Mouse (Mus musculus): Measurements from ENCODE around the gene Pdzrn4. TPM values are rescaled to one million over a fixed set of nuclear protein-coding genes. Genes with fewer than 3 reads are reported as not detected.

Gene Pdzrn4
- polyA plus RNA-seq, 1 experiment from 2014 or later, result 0.03 TPM

DNA sequence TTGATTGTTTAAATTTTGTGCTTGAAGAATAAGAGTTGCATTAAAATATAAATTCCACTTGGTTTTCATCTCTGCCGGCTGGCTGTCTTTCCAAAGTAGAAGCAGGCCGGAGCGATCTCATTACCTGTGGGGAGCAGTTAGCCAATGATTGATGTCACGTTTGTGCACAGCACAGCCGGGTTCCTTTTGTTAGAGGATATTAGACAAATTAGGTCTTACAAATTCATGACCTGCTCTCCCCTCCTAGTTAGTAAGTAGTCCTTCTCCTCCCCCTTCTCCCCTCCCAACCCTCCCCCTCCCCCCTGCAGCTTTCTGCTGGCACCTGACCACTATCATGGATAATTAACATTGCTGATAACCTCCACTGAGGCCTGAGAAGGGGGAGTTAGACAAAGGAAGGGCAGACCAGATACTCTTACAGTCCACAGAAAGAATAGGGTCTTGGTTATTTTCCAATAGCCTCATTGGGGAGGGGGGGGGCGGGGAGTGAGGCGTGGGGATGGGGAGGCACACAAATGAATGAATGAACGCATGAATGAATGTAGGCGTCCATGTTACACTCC is 103.7 kb downstream of the Pdzrn4 start:
- Histone ChIP-seq H3K9me3 (replicated peaks) (0 out of 2 replicates have a peak, but pooled peaks cover 2% of the 10 kb centered on the region), H3K27ac (no peak overlapping the region), H3K27me3 (no peaks in the 10 kb centered on the region), H3K4me3 (replicated peaks) (no peak overlapping the region), H3K4me1 (replicated peaks) (no peaks in the 10 kb centered on the region), H3K9ac (no peak overlapping the region), H3K4me2 (no peak overlapping the region), H3K36me3 (no peaks in the 10 kb centered on the region)
- WGBS (ENCODE audit: insufficient replicate concordance), result 72% methylated on average over 9 of the region's 9 CpGs
- no peak for ATAC-seq (ENCODE audit: low read depth)
- DNase-seq, result no peak

DNA sequence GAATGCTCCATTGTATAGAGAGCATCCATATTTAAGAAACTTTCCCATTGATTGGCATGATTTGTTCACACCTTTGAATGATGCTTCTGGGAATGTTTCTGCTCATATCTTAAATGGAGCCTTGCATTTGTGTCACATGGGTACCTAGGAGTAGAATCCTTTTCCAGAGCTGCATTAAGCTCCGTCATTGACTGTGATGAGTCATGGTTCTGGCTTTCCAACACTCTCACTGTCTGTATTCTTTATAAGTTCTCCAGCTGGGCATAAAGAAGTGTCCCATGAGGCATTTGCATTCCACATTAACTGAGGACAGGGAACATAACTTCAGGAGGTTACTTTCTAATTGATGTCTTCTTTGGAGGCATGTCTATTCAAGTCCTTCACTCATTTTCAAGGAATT is 106.1 kb downstream of the Pdzrn4 start:
- Histone ChIP-seq H3K36me3 (no peaks in the 10 kb centered on the region), H3K9me3 (replicated peaks) (0 out of 2 replicates have a peak, but pooled peaks cover 2% of the 10 kb centered on the region), H3K27ac (no peak overlapping the region), H3K4me1 (replicated peaks) (no peaks in the 10 kb centered on the region), H3K4me3 (replicated peaks) (no peak overlapping the region), H3K9ac (no peak overlapping the region), H3K27me3 (no peaks in the 10 kb centered on the region), H3K4me2 (no peak overlapping the region)
- no peak for DNase-seq
- WGBS (ENCODE audit: insufficient replicate concordance), result 65% methylated on average over 1 of the region's 1 CpGs
- ATAC-seq (ENCODE audit: low read depth), result no peak

DNA sequence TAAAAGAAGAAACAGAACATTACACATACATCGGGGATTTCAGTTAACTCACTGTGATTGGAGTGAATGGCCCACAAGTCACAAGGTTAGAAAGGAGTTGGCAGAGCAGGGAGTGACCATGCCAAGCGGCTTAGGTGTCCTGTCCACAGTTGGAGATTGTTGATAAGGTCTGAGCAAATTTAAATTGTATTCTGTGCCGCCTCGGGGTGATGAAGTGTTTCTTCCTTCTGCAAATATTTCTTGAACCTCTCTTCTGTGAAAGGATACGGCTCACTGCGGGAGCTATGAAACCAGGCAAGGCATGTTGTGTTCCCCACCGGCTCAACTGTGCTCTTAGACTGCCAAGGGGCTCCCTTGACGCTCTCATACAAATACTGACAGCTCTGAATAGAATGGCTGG is 112.7 kb downstream of the Pdzrn4 start:
- Histone ChIP-seq H3K36me3 (no peaks in the 10 kb centered on the region), H3K4me3 (replicated peaks) (no peak overlapping the region), H3K27me3 (no peaks in the 10 kb centered on the region), H3K27ac (no peak overlapping the region), H3K9me3 (replicated peaks) (0 out of 2 replicates have a peak, but pooled peaks cover 9% of the 10 kb centered on the region), H3K4me1 (replicated peaks) (no peaks in the 10 kb centered on the region), H3K4me2 (no peak overlapping the region), H3K9ac (no peak overlapping the region)
- ATAC-seq (ENCODE audit: low read depth) (no peak), DNase-seq (no peak)
- 69% methylated on average over 8 of the region's 8 CpGs for WGBS (ENCODE audit: insufficient replicate concordance)

DNA sequence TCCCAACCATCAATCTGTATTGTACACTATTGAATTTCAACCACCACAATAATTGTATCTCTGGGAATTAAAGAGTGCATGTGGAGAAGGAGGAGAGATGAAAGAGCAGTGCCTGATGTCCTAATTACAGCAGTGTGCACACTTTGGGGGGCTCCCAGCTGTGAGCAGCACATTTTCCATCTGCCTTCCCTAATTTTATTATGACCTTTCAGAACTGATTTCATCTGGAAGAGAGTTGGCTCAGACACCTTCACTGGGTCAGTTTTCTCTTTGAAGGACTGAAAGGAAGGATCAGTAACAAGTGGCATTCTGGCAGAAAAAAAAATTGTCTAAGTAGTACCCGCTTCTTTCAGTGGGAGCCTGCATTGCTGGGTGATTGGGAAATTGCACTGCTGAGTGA is 119.0 kb downstream of the Pdzrn4 start:
- DNase-seq, result no peak
- Histone ChIP-seq H3K27ac (no peak overlapping the region), H3K4me1 (replicated peaks) (no peaks in the 10 kb centered on the region), H3K4me3 (replicated peaks) (no peak overlapping the region), H3K9me3 (replicated peaks) (no peaks in the 10 kb centered on the region), H3K9ac (no peak overlapping the region), H3K4me2 (no peak overlapping the region), H3K36me3 (no peaks in the 10 kb centered on the region), H3K27me3 (no peaks in the 10 kb centered on the region)
- no peak for ATAC-seq (ENCODE audit: low read depth)
- WGBS (ENCODE audit: insufficient replicate concordance), result 44% methylated on average over 1 of the region's 1 CpGs

DNA sequence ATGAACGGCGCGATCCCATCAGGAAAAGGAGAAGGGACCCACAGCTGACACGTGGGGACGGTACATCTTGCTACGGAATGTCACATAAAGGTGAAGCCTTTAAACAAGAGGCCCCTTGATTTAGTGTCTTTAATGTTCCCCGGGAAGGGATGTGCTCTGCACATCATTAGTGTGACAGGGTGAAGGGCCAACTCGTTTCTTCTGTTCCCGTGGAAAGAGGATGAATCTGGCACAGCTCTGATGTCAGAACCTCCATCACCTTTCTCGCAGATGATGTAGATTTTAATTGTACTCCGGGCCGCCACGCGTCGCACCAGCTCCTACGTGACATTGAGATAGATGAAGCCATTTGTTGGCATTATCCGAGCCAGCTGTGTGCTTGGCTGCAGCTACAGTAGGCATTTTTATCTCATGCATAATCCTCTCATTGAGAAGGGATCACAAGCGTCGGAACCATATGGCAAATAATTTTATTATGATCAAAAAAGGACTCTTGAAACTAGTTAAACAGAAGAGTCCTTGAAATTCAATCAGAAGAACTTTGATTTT is 124.1 kb downstream of the Pdzrn4 start:
- Histone ChIP-seq H3K27ac (no peak overlapping the region), H3K27me3 (no peaks in the 10 kb centered on the region), H3K4me1 (replicated peaks) (no peaks in the 10 kb centered on the region), H3K36me3 (no peaks in the 10 kb centered on the region), H3K4me3 (replicated peaks) (no peak overlapping the region), H3K4me2 (no peak overlapping the region), H3K9ac (no peak overlapping the region), H3K9me3 (replicated peaks) (no peaks in the 10 kb centered on the region)
- WGBS (ENCODE audit: insufficient replicate concordance), result 68% methylated on average over 19 of the region's 19 CpGs
- no peak for ATAC-seq (ENCODE audit: low read depth)
- DNase-seq, result no peak

DNA sequence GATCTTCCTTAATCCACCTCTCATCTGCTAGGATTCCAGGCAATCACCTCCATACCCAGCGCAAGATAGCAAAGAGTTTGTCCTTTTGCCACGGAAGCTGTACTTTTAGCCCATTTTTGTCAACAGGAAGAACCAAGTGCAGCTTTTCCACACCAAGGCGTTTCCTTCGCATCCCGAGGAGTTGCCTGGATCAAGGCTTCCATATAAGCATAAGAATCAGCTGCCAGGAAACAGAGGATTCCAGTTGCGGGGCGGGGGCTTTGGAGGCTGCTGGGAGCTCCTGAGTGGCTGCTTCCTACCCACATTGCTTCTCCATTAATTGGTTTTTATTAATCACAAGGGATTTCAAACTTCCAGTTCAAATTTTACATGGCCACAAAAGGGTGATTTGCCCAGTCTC is 125.0 kb downstream of the Pdzrn4 start:
- H3K9me3 ChIP-seq (replicated peaks), result no peaks in the 10 kb centered on the region
- 19% methylated on average over 7 of the region's 7 CpGs for WGBS (ENCODE audit: insufficient replicate concordance)
- H3K27me3 ChIP-seq, result no peaks in the 10 kb centered on the region
- no peaks in the 10 kb centered on the region for H3K4me1 ChIP-seq (replicated peaks)
- ATAC-seq (ENCODE audit: low read depth), result no peak
- H3K9ac ChIP-seq, result no peak overlapping the region
- H3K27ac ChIP-seq, result no peak overlapping the region
- no peak overlapping the region for H3K4me3 ChIP-seq (replicated peaks)
- DNase-seq, result no peak
- no peak overlapping the region for H3K4me2 ChIP-seq
- H3K36me3 ChIP-seq, result no peaks in the 10 kb centered on the region

DNA sequence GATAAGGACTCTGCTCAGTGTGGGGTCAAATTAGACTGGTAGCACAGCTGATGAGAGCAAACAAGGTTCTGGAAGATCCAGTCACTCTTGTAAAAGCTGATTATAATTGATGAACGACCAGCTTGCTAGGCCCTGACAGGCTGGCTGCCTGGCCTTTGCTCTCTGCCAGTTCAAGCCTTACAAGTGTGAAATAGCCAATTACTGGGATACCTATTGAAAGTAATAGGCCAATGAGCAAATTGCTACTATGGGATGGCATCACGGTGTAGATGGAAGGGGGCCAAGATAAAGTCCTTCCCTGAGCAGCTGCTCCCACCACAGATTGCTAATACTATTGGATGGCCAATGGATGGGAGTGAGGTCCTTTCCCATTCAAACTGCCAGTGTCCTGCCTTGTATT is 128.2 kb downstream of the Pdzrn4 start:
- ATAC-seq (ENCODE audit: low read depth) (no peak), DNase-seq (no peak)
- H3K9me3 ChIP-seq (replicated peaks), result no peaks in the 10 kb centered on the region
- 14% methylated on average over 2 of the region's 2 CpGs for WGBS (ENCODE audit: insufficient replicate concordance)
- H3K4me3 ChIP-seq (replicated peaks), result no peak overlapping the region
- no peaks in the 10 kb centered on the region for H3K4me1 ChIP-seq (replicated peaks)
- H3K36me3 ChIP-seq, result no peaks in the 10 kb centered on the region
- H3K9ac ChIP-seq, result no peak overlapping the region
- H3K27ac ChIP-seq, result no peak overlapping the region
- H3K4me2 ChIP-seq, result no peak overlapping the region
- H3K27me3 ChIP-seq, result no peaks in the 10 kb centered on the region

DNA sequence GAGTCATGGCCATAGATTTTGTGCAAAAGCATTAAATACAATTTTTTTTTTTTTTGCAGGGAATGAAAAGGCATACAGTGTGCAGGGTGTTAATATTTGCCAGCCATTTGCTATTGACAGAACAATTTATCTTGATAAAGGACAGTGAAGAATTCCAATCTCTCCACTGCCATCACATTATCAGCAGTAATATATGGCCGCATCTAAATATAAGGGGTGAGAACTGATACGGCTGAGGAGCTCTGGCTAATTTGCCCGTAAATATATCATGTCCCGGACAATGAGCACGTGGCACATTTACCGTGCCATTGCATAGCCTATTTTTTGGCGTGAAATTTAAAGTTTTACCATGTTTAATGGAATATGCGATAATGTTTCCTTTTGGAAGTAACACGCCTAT is 128.7 kb downstream of the Pdzrn4 start:
- H3K4me2 ChIP-seq, result no peak overlapping the region
- no peak overlapping the region for H3K27ac ChIP-seq
- ATAC-seq (ENCODE audit: low read depth), result no peak
- H3K9me3 ChIP-seq (replicated peaks), result no peaks in the 10 kb centered on the region
- DNase-seq, result no peak
- H3K4me1 ChIP-seq (replicated peaks), result no peaks in the 10 kb centered on the region
- H3K9ac ChIP-seq, result no peak overlapping the region
- H3K36me3 ChIP-seq, result no peaks in the 10 kb centered on the region
- WGBS (ENCODE audit: insufficient replicate concordance), result 76% methylated on average over 9 of the region's 9 CpGs
- H3K4me3 ChIP-seq (replicated peaks), result no peak overlapping the region
- H3K27me3 ChIP-seq, result no peaks in the 10 kb centered on the region

DNA sequence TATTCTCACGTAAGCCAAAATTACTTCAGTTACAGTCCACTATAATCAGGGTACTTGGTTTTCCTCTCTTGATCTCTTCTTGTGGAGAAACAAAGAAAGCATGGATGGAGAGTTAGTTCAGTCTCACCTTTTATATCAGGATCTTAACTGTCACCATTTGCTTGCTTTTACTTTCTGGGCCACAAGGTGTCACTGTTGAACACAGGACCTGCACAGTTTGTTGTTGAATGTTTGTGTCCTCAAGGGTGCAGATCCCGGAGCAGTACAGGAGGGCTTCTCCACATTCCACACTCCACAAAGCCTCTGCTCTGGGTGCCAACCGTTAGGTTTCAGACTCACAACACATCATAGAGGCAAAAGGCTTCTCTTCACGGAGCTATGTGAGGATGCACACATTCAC is 130.1 kb downstream of the Pdzrn4 start:
- Histone ChIP-seq H3K4me1 (replicated peaks) (no peaks in the 10 kb centered on the region), H3K4me2 (no peak overlapping the region), H3K36me3 (no peaks in the 10 kb centered on the region), H3K27ac (no peak overlapping the region), H3K4me3 (replicated peaks) (no peak overlapping the region), H3K9ac (no peak overlapping the region), H3K9me3 (replicated peaks) (no peaks in the 10 kb centered on the region), H3K27me3 (no peaks in the 10 kb centered on the region)
- ATAC-seq (ENCODE audit: low read depth) (no peak), DNase-seq (no peak)
- 50% methylated on average over 4 of the region's 4 CpGs for WGBS (ENCODE audit: insufficient replicate concordance)

DNA sequence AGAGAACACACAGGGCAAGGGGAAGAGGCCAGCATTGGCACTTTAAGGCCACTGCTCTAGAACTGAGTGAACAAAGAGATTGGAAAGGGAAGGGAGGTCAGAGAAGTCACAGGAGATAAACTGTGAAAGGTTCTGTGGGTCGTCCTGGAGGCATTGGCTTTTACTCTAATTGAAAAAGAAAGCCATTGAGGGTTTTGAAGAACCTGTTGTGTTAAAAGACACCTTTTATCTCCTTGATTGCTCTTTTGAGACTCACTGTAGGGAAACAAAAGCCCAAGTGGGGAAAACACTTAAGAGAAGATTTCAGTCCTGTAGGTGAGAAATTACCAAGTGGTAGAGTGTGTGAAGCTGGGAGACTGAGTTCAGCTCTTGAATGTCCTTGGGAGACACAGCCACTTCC is 146.6 kb downstream of the Pdzrn4 start:
- H3K36me3 ChIP-seq, result no peaks in the 10 kb centered on the region
- H3K4me1 ChIP-seq (replicated peaks), result no peaks in the 10 kb centered on the region
- peaks cover 3% of the 10 kb centered on the region; the same call in 1 of the 2 replicates for H3K9me3 ChIP-seq (replicated peaks)
- no peak overlapping the region for H3K4me2 ChIP-seq
- H3K9ac ChIP-seq, result no peak overlapping the region
- ATAC-seq (ENCODE audit: low read depth) (no peak), DNase-seq (no peak)
- 10% methylated on average over 1 of the region's 1 CpGs for WGBS (ENCODE audit: insufficient replicate concordance)
- no peaks in the 10 kb centered on the region for H3K27me3 ChIP-seq
- H3K27ac ChIP-seq, result no peak overlapping the region
- no peak overlapping the region for H3K4me3 ChIP-seq (replicated peaks)

DNA sequence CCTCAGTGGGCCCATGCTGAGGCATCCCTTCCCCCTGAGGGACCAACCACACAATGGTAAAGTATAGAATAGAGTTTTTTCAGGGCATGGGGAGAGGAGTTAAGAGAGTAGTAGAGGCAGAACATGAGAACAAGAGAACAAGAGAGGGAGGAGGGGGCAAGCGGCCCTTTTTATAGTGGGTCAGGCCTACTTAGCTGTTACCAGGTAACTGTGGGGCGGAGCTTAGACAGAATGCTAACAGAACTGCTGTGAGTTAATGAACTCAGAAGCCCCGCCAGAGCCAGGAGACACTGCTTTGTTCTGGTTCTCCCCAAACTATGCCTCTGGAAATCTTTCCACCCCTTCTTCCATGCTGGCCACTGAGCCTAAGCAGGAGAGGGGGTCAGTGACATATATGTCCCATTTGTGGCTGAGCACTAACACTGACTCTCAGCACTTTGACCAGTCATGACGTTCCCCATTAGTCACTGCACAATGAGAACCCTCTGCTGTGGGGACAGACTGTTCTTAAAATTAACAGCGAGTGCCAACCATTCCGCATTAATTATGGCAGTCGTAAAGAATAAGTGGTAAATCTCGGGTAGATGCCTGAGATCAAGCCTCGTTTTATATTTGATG is 150.7 kb downstream of the Pdzrn4 start:
- no peaks in the 10 kb centered on the region for H3K27me3 ChIP-seq
- ATAC-seq (ENCODE audit: low read depth) (no peak), DNase-seq (no peak)
- peaks cover 3% of the 10 kb centered on the region; the same call in 1 of the 2 replicates for H3K9me3 ChIP-seq (replicated peaks)
- H3K4me3 ChIP-seq (replicated peaks), result no peak overlapping the region
- 59% methylated on average over 9 of the region's 9 CpGs for WGBS (ENCODE audit: insufficient replicate concordance)
- H3K9ac ChIP-seq, result no peak overlapping the region
- H3K4me1 ChIP-seq (replicated peaks), result no peaks in the 10 kb centered on the region
- no peaks in the 10 kb centered on the region for H3K36me3 ChIP-seq
- no peak overlapping the region for H3K4me2 ChIP-seq
- no peak overlapping the region for H3K27ac ChIP-seq

DNA sequence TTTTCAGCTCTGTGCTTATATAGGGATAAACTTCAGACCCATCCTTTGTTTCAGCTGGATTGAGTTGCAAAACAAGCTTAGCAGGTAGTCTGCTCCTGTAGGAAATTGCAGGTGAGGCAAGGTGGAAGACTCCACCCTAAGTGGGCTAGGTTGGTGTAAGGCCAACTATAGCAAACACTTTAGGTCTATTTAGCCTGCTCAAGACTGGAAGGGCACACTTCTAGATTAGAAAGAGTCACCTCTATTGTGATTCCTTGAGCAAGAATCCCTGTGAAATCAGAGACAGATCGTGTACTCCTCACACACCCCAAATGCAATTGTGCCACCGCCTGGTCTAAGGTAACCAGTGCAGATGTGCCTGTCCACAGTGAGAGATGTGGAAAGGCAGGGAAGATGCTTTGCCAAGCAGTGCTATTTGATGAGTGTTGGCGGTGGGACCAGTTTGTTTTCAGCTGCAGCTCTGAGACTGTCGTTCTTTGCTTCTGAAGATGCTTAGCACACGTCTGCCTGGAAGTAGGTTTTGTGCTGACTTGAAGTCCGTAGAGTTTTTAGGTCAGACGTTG is 158.4 kb downstream of the Pdzrn4 start:
- Histone ChIP-seq H3K4me2 (no peak overlapping the region), H3K4me1 (replicated peaks) (no peaks in the 10 kb centered on the region)
- no peak for DNase-seq

More for the DNA sequence above, 158.4 kb downstream of the Pdzrn4 start:
- Histone ChIP-seq H3K9me3 (replicated peaks) (no peaks in the 10 kb centered on the region), H3K36me3 (no peaks in the 10 kb centered on the region), H3K27me3 (no peaks in the 10 kb centered on the region), H3K9ac (no peak overlapping the region), H3K27ac (no peak overlapping the region), H3K4me3 (replicated peaks) (no peak overlapping the region)
- no peak for ATAC-seq (ENCODE audit: low read depth)
- WGBS (ENCODE audit: insufficient replicate concordance), result 47% methylated on average over 7 of the region's 7 CpGs

Data from liver, embryonic 13.5 days (tissue).